Mouse (Mus musculus): ENCODE data around the gene Txnrd3. TPM values are rescaled to one million over a fixed set of nuclear protein-coding genes. Genes with fewer than 3 reads are reported as not detected.

The Txnrd3 gene
- polyA plus RNA-seq (2017; shearing (Covaris generic)) = 3.2 TPM

DNA sequence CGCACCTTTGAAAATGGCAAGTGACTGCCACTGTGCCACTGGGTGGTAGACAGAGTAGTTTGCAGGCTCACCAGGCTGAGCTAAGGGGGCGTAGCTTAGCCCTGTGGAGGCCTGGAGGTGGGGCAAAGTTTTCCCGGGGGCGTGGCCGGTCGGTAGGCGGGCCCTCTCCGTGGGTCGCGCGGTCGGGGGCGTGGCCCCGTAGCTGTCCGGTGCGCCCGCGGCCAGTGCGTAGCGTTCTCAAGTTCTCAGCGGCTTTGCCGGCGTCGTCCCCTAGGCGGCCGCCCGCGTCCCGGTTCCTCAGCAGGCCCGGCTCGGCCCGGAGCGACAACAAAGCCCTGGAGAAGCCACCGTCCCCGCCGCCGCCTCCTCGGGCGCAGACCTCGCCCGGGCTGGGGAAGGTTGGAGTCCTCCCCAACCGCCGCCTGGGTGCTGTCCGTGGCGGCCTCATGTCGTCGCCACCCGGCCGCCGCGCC lies at the start of gene Txnrd3:
Gene Txnrd3, plus strand, starts transcription at position 191 of the 473 bp plus-strand sequence.

DNA sequence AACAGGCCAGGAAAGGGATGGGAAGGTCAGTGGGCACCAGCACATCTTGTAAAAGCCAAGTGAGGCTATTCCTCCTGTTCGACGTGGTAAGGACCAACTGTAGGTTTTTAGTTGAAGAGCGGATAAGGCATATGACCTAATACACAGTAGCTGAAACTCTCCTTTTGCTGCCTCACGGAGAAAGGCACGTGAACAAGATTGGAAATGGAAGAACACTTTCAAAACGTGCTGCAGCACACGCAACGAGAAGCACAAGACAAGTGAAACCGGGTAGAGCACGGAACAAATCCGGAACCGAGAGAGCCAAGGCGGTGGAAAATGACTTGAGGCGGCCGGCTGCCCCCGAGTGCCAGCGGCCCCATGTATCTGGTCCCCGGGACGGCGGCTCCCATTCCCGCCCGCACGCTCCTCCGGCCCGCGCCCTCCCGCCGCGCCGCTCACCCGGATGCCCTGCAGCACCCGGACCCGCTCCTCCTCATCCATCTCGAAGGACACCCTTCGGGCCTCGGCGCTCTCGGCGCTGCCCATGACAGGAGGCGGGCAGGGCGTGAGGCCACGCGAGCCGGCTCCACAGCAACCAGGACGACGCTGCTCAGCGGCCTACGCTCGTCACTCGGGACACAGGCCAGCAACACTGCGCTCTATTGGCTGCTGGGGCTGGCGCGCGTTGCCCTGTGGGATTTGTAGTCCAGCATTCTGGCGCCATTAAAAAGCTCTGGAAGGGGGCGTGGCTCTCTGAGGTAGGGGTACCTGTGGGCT lies 48.6 kb upstream of the Txnrd3 start, which contains the start of gene Chchd6:
Gene Chchd6, minus strand, starts transcription at position 635 of the 759 bp plus-strand sequence.

GRCm38 (mm10) chr6:89707240-89707639 lies 63.5 kb downstream of the Txnrd3 start, which contains the start of gene Vmn1r40:
Vmn1r40 (plus strand) TSS chr6:89707540.

Other genes starting within 250 kb of the Txnrd3 start
- gene Chchd6, start 48.3 kb upstream of the Txnrd3 start, polyA plus RNA-seq (2017; shearing (Covaris generic)) = 6.4 TPM
- gene Vmn1r40, start 63.6 kb downstream of the Txnrd3 start, polyA plus RNA-seq (2017; shearing (Covaris generic)) = not detected
- gene Vmn1r41, start 96.8 kb downstream of the Txnrd3 start, polyA plus RNA-seq (2017; shearing (Covaris generic)) = not detected
- not detected for gene Vmn1r42, start 232.4 kb downstream of the Txnrd3 start, polyA plus RNA-seq (2017; shearing (Covaris generic))
- 0.05 TPM for gene Vmn1r43, start 232.4 kb downstream of the Txnrd3 start, polyA plus RNA-seq (2017; shearing (Covaris generic))
- gene Vmn1r44, start 239.7 kb downstream of the Txnrd3 start, polyA plus RNA-seq (2017; shearing (Covaris generic)) = not detected

Data from effector memory CD4-positive, alpha-beta T cell, adult 5 months (primary cell).